Mouse (Mus musculus) stomach, adult 2 months (tissue): ENCODE measurements around the gene Rps25. TPM values are rescaled to one million over a fixed set of nuclear protein-coding genes. Genes with fewer than 3 reads are reported as not detected.

Source experiments
- polyA plus RNA-seq: library from polyadenylated mRNA; depleted of rRNA; stranded (reverse); fragments of >200 nt; gene quantifications from 2 replicates; pipeline ENCODE4 v1.2.3, GENCODE M21; 2012; rRNA removed

Gene Rps25
- polyA plus RNA-seq = 17.8 and 26.3 TPM in 2 replicates

GRCm38 (mm10) chr9:44406906-44407751, at the start of gene Rps25, which contains the start of gene Trappc4:
TSS of gene Rps25 (plus strand) at chr9:44407139.
TSS of gene Trappc4 (minus strand) at chr9:44407600.

DNA sequence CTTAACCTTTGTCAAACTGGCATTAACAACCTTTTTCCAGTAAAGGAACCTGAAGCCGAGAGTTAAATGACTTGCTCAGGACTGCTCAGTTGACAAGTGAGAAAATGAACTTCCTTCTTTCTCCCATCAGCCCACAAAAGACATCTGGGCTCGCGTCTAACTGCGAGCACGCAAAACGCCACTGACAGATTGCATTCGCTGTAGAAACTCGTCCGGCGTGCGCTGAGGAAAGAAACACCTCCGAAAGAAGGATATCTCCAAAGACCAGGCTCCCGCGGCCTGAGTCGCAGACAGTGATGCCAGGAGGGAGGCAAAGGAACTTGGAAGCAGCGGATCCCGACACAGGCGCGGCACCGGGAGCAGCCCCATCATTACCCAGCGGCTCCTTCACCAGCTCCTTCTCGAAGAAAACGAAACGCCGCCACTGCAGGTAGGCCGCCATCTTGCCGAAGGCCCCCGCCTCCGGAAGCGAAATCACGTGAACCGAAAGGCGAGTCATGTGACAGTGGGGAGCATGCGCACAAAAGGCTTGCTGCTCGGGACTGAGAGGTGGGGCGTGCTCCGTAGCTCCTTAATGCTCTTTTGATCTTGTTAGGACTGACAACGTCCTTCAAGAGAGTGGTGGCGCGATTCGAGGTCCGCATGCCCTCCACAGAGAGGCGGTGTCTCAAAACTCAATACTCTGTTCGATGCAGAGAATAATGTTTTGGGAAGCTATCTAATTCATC, 45.6 kb upstream of the Rps25 start, which contains the start of gene Vps11:
TSS of gene Vps11 (minus strand) at position 481 of the 728 bp plus-strand sequence.

GRCm38 (mm10) chr9:44379054-44379834, 27.7 kb upstream of the Rps25 start, which contains the start of gene Hyou1:
TSS of gene Hyou1 (plus strand) at chr9:44379490.

GRCm38 (mm10) chr9:44396684-44397411, 10.1 kb upstream of the Rps25 start, which contains the start of gene Slc37a4:
TSS of gene Slc37a4 (plus strand) at chr9:44396852.

GRCm38 (mm10) chr9:44418519-44419385, 11.8 kb downstream of the Rps25 start, which contains the start of gene Ccdc84:
TSS of gene Ccdc84 (minus strand) at chr9:44418569.

GRCm38 (mm10) chr9:44440961-44441360, 34.0 kb downstream of the Rps25 start, which contains the start of gene Foxr1:
TSS of gene Foxr1 (minus strand) at chr9:44441136.

DNA sequence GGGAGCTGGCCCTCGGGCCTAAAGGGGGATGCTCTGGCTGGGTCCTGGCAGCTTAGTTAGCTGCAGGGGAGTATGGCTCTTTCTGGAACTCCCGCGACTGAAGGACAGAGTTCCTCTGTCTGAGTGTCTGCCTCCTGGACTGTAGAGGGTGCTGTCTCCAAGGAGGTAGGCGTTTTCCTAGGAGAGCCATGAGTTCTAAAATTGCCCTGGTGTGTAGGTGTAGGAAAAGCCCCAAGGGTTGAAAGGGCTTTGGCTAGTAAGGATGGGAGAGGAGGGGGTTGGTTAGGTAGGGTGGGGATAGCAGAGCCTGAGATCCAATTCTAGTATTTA, 47.9 kb downstream of the Rps25 start, which contains the start of gene Upk2:
TSS of gene Upk2 (minus strand) at position 86 of the 330 bp plus-strand sequence.

Other genes starting within 250 kb of the Rps25 start
- 2.5 TPM in 2 replicates for gene Cbl, start 173.1 kb upstream of the Rps25 start, polyA plus RNA-seq
- 0.06 TPM in 1 of 2 replicates, not detected in the other for gene Ccdc153, start 166.5 kb upstream of the Rps25 start, polyA plus RNA-seq
- gene Pdzd3, start 155.7 kb upstream of the Rps25 start, polyA plus RNA-seq = not detected in 2 replicates
- 4.4 and 5.1 TPM in 2 replicates for gene Nlrx1, start 138.5 kb upstream of the Rps25 start, polyA plus RNA-seq
- 3.1 and 3.2 TPM in 2 replicates for gene Abcg4, start 118.5 kb upstream of the Rps25 start, polyA plus RNA-seq
- 3.4 and 5.5 TPM in 2 replicates for gene Hinfp, start 101.5 kb upstream of the Rps25 start, polyA plus RNA-seq
- 38.4 and 40.7 TPM in 2 replicates for gene C2cd2l, start 86.9 kb upstream of the Rps25 start, polyA plus RNA-seq
- 27.1 and 28.1 TPM in 2 replicates for gene Dpagt1, start 81.1 kb upstream of the Rps25 start, polyA plus RNA-seq
- gene H2afx, start 72.4 kb upstream of the Rps25 start, polyA plus RNA-seq = 42.8 and 86.6 TPM in 2 replicates
- 19.0 and 20.5 TPM in 2 replicates for gene Hmbs, start 62.9 kb upstream of the Rps25 start, polyA plus RNA-seq
- gene Vps11, start 45.5 kb upstream of the Rps25 start, polyA plus RNA-seq = 7.8 and 9.0 TPM in 2 replicates
- 23.7 and 29.7 TPM in 2 replicates for gene Hyou1, start 27.6 kb upstream of the Rps25 start, polyA plus RNA-seq
- gene Slc37a4, start 10.3 kb upstream of the Rps25 start, polyA plus RNA-seq = 9.2 and 12.1 TPM in 2 replicates
- gene Trappc4, start 461 bp downstream of the Rps25 start, polyA plus RNA-seq = 11.9 and 17.8 TPM in 2 replicates
- 6.7 and 13.0 TPM in 2 replicates for gene Ccdc84, start 11.4 kb downstream of the Rps25 start, polyA plus RNA-seq
- not detected in 2 replicates for gene Foxr1, start 34.0 kb downstream of the Rps25 start, polyA plus RNA-seq
- 0.19 and 0.81 TPM in 2 replicates for gene Upk2, start 47.8 kb downstream of the Rps25 start, polyA plus RNA-seq
- 23.6 and 25.0 TPM in 2 replicates for gene Bcl9l, start 75.7 kb downstream of the Rps25 start, polyA plus RNA-seq
- 0.04 and 0.05 TPM in 2 replicates for gene Cxcr5, start 154.7 kb downstream of the Rps25 start, polyA plus RNA-seq
- gene Ddx6, start 197.8 kb downstream of the Rps25 start, polyA plus RNA-seq = 2.8 and 4.1 TPM in 2 replicates